Mouse (Mus musculus): ENCODE measurements around the gene Ugt1a1.

Gene Ugt1a1

DNA sequence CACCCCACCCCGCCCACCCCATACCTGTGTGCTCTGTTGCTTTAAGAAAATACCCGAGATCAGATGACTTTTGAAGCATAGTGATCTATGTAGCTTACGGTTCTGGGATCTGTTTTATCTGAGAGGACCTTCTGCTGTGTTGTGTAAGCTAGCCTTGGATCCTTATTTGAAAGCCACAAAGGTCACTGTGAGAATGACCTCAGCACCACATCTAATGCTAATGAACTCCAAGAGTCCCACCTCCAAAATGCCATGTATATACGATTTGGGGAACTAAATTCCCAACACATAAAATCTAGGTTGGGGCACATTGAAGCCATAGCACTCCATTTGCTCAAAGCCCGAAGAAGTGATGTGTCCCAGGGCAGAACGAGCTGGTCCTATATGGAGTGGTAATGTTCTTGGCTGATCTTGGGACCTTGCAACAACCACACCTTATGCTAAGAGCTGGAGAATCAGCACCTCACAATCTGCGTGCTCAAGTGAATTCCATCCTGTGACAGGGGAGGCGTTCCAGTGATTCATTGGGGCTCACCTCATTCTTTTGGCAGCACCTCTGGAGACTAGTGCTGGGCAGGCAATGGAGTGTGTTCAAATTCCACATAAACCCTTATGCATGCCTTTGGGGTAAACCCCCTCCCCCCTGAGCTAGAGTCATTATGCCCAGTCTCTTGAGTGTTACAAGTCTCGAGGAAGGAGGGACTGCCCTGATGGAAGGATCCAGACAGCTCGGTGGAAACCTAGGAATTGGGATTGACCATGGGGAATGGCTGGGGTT lies 45.3 kb downstream of the Ugt1a1 start:
- in situ Hi-C loops (cut with MboI; ENCODE audit: low sequenced_read_pairs) = no loop called here

DNA sequence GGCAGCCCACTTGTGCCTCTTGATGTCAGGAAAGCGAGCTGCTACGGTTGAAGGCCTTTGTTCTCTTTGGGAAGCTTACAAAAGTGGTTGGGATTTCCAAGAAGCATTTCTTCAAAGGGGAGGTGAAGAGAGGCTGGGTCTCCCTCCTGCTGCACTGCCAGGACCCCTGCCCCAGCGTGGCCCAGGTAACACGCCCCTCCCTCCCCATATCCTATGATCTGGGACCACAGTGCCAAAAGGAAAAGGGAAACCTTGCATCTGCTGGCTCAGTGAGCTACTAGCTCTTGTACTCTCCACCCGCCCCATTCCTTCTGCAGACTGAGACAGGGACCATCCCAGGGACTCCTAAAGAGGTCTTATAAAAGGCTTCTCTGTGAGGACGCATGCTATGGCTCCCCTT lies 45.9 kb downstream of the Ugt1a1 start:
- in situ Hi-C loops (cut with MboI; ENCODE audit: low sequenced_read_pairs) = no loop called here

DNA sequence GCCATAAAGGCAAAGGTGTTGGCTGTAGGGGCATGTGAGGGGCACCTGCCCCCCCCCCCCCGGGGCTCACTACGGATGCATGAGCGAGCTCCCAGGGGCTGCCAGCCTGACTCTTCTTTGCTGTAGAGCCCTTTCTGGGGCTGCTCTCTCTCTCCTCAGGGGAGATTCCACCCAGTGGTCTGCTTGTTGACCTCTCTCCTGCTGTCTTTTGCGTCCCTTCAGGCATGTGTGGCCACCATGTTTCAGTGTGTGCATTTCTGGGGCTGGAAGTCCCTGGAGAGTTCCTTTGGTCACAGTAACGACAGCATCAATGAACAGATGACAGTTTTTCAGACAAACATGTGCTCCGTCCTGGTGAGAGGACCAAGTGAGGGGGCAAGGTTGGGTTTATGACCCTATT lies 46.6 kb downstream of the Ugt1a1 start:
- in situ Hi-C loops (cut with MboI; ENCODE audit: low sequenced_read_pairs) = no loop called here

DNA sequence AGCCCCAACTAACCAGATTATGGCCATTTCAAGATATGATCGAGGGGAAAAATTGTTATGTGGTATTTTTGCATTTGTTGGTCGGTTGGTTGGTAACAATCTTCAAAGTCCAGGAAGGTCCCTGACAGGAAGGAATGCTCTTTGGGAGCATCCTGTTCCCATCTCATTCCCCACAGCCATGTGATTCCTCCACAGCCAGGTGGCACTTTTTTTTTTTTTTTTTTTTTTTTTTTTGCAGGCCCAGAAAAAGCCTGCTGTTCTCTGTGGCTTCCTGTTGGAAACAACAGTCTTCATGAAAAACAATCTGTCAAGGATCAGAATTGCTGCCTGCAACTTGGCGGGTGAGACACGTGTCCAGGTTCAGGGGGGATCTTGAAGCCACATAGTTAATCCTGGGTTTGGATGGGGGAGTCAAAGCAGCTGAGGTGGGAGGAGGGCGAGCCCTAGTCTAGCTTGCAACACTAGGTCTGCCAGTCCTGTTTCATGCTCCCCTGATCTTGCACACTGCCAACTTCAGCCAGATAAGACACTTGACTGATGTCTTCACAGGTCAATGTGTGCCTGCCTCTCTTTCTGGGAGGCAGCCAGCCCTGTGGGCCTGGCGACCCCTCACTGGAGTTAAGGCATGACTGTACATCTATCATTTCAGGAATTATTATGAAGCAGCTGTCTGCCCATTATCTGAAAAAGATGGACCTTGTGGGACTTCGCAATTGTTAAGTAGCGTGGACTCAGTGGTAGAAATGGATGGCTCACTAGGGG lies 47.3 kb downstream of the Ugt1a1 start:
- in situ Hi-C loops (cut with MboI; ENCODE audit: low sequenced_read_pairs) = no loop called here

DNA sequence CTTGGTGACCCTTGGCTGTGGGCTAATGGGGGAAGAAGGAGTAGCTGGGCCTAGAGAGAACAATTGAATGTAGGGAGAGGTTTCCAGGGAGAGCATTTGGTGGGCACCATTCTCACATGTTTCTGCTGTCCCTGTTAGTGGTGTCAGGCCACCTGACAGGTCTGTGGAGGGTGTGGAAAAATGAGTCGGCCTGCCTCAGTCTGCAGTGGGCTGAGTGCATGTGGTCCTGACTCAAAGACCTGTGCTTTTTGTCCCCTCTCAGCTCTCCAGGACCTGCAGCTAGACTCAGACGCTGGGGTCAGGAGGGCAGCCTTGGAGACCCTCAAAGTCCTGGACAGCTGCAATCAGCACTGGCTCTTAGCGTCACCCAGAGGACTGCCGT lies 47.9 kb downstream of the Ugt1a1 start:
- in situ Hi-C loops (cut with MboI; ENCODE audit: low sequenced_read_pairs) = no loop called here

DNA sequence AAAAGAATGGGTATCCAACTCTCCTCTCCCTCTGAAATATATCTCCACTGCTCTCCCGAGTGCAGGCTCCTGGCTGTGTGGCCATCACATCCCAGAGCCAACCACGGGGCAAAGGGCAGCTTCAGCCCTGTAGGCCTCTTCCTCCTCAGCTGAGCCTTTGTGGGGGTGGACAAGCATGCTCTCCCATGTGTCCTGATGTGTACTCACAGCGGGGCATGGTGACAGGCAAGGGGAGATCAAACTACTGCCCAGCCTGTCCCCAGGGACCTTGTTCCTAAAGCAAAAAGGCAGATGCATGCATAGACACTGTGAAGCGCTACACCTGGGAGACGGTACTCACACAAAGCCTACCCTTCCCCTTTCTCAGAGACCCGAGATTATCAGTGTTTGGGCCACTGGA lies 48.4 kb downstream of the Ugt1a1 start:
- in situ Hi-C loops (cut with MboI; ENCODE audit: low sequenced_read_pairs) = no loop called here

DNA sequence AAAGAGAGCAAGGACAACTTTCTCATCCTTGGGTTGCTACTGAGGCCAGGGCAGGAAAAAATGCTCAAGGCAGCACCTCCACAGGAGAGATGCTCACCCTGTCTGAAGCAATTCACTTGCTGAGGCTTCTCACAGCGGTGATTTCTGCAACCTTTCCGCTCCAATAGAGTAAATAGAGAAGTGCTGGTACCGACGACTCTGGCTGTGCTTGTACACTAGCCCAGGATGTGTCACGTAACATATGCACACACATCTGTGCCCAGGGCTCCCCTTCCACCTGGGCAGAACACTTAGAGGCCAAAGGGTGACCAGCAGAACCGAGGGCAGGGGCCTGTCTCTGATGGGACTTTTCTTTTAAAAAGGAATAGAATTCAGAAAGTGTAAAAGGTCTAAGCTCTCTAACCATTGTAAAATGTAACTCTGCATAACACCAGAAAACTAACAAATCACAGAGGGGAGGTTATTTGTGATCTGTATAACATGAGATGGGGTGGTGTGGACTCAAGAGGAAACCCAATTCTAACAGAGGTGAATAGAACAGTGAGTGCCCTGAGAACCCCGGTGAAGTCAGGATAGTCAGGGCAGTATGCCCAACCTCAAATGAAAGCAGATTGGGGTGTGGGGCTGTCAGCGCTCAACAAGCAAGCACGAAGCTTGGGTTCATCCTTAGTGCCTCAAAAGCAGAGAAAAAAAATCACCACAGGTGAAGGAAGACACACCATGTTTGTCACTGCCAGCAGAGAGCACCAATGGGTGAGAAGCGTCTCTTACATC lies 49.0 kb downstream of the Ugt1a1 start:
- in situ Hi-C loops (cut with MboI; ENCODE audit: low sequenced_read_pairs) = no loop called here

DNA sequence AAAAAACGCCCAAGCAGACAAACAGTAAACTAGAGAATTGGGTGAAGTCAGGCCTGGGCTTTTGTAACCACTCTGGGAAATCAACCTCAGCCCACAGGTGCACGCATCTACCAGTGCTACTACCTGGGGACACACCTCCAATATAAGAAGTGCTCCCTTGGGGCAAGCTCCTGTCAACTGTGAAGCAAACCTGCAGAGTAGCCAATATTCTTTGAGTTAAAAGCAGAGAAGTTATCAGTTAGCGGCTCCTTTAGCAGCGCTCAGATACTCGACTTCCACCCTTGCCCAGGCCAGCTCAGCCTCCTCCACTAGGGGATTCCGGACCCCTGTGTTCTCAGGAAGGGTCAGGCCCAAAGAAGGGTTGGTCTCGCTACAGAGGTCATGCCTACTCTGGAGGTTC lies 49.9 kb downstream of the Ugt1a1 start:
- in situ Hi-C loops (cut with MboI; ENCODE audit: low sequenced_read_pairs) = no loop called here

DNA sequence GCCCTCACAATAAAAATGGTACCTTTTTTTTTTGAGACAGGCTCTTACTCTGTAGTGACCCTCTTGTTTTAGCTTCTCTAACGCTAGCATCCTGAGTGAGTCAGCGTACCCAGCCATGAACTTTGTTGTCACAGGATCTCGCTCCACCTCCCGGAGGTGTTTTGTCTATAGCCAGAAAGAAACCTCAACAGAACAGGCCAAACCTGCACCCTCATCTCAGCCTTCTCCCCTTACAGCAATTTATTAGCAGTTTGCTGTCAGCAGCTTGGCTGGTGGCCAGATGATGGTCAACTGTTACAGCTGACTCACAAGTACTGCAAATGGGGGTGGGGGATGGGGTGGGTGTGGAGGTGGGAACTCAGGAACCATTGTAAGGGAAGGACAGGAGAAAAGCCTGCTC lies 50.5 kb downstream of the Ugt1a1 start:
- in situ Hi-C loops (cut with MboI; ENCODE audit: low sequenced_read_pairs) = no loop called here

DNA sequence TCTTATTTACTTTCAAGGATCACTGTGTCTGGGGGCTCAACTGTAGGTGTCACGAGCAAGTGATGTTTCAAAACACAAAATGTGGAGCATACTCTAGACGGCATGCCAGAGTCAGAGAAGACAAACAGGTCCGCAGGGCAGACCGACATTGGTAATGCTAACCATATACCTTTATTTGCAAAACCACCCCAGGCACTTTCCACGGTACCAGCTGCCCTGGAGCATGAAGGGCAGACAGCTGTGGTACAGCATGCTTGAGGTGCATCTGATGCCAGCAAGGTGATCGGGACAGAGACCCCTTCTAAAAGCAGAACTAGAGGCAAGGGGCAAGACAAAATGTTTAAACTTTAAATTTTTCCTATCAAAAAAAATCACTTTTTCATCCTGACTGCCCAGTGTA lies 51.2 kb downstream of the Ugt1a1 start:
- in situ Hi-C loops (cut with MboI; ENCODE audit: low sequenced_read_pairs) = no loop called here

DNA sequence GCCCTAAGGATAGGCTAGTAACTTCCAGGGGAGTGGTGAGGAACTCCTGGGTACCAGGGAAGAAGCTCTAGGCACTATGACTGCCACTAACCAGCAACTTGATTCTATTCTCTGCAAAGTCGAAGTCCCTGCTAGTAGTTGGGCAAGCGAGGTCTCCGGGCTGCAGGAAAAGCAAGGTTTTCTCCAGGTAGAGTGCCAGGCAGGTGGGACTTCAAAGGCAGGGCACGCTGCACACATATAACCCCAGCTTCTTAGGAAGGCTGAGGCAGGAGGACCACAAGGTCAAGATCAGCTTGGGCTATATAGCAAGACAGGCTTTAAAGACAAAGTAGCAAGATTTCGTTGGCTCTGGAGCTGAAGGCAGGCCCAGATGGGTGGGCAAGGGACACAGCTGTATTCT lies 52.0 kb downstream of the Ugt1a1 start:
- in situ Hi-C loops (cut with MboI; ENCODE audit: low sequenced_read_pairs) = no loop called here

DNA sequence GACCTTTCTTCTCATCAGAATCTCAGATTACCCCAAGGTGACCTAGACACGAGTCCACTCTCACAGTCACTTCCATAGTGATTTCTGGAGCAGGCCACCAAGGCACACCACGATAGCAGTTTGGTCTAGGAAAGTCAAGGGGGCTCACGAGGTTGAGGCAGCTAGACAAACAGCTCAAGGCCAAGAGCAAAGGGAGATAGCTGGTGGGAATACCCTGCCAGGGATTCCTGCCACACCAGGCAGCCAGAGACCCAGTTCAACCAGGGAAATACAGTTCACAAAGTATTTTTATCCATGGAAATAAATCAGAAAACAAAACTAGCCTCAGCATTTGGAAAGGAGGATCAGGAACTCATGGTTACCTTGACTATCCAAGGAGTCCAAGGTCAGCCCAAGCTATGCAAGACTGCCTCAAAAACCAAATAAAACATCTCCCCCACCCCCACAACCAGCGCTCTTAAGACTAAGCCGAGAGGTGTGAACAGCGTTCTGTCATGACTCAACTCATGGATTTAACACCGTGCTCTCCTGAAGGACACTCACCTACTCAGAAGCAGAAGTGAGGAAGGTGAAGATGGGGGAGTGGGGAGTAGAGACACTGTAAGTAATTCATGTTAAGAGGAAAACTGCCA lies 52.6 kb downstream of the Ugt1a1 start:
- in situ Hi-C loops (cut with MboI; ENCODE audit: low sequenced_read_pairs) = no loop called here

DNA sequence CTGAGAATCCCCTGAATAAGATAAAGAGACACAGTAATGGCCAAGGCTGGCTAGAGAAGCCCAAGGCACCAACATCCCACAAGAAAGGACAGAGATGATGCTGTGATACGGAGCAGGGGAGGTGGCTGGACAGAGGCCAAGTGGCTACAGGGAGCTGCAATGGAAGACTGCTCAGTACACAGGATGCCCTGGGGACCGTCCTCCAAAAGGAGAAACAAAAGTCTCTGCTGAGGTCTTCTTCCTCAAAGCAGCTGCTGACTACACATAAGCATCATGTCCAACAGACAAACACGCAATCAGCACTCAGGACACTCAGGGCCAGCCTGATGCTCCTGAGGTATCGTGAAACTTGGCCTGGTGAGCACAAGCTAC lies 53.1 kb downstream of the Ugt1a1 start:
- in situ Hi-C loops (cut with MboI; ENCODE audit: low sequenced_read_pairs) = no loop called here

DNA sequence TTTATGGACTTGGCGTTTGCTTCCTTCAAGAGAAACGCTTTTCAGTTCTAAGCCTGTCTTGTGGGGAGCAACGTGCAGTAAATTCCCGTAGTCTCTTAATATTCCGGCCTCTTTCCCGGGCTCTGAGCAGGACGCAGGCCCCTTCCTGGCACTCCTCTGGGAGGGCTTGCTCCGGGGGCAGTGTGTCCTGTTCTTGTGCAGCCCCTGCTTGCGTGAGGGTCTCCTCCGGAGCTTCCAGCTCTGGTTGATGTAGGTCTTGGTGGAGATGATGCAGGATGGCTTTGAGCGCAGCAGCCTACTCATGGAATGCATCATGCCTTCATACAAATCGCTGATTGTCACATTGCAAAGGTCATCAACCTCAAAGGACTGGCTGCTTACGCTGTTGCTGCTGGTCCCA lies 54.4 kb downstream of the Ugt1a1 start:
- in situ Hi-C loops (cut with MboI; ENCODE audit: low sequenced_read_pairs) = no loop called here

DNA sequence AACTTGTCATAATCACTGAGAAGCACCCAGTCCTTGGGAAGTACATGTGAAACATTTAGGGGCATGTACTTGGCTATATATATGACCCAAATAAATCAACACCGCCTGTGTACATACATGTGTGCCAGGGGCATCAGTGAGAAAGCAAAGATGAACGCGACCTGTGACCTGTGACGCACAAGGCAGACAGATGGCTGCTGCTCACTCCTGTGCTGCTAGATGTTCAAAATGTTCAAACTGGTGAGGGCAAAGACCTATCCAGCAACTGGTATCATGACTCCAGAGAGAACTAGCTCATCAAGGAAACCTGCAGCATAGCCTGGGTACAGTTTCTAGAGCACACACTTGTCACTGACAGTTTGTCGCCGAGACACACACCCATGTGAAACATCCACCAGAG lies 55.7 kb downstream of the Ugt1a1 start:
- in situ Hi-C loops (cut with MboI; ENCODE audit: low sequenced_read_pairs) = no loop called here

DNA sequence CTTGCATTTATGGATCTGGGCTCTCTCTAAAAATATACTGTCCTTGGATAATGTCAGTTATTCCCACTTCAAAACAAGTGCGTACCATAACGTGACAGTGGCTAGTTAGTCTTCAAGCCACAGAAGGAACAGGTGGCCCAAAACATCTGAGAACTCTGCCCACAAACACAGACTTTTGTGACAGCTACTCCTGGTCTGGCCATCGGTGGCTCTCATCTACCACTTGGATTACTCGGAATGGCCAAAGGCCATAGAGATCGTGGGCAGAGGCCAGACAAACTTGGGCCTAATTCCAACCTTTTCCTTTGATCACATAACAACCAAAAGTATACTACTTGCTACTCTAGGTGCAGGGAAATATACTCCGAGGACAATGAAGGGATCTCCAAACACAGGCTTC lies 56.3 kb downstream of the Ugt1a1 start:
- in situ Hi-C loops (cut with MboI; ENCODE audit: low sequenced_read_pairs) = no loop called here

All from CH12F3 (cell line).